Mouse (Mus musculus): ENCODE results near the gene Inhbc. TPM values are rescaled to one million over a fixed set of nuclear protein-coding genes. Genes with fewer than 3 reads are reported as not detected.
A peak's percentile ranks its signal among the peaks of the same experiment; 100 is the strongest.

Gene Inhbc
- polyA plus RNA-seq, 1 experiment from 2014 or later: not detected

DNA sequence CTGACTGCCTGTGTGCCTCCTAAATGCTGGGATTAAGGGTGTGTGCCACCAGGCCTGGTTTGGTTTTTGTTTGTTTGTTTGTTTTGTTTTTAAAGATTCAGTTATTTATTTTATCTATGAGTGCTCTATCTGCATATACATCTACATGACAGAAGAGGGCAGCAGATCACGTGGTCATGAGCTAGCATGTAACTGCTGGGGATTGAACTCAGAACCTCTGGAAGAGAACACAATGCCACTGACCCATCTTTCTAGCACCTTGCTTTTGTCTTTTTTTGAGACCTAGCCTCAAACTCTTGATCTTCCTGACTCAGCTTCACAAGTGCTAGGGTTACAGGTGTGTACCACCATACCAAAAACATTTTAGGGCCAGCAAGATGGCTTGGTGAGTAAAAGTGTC lies 35.0 kb downstream of the Inhbc start:
- no peak overlapping the region for H3K27ac ChIP-seq (ENCODE audit: low read length)
- no peak overlapping the region for H3K9ac ChIP-seq (ENCODE audit: low read length)
- ATAC-seq (replicated peaks; ENCODE audit: extremely low read depth, insufficient read depth, low FRiP score): no peak
- 66% methylated on average over 1 of the region's 1 CpGs for WGBS
- H3K4me1 ChIP-seq (ENCODE audit: control insufficient read depth, insufficient read depth, low read length): peaks cover 11% of the 10 kb centered on the region
- H3K4me3 ChIP-seq (ENCODE audit: low read length): no peak overlapping the region
- no peaks in the 10 kb centered on the region for H3K36me3 ChIP-seq (ENCODE audit: control insufficient read depth, insufficient read depth)
- H3K9me3 ChIP-seq (replicated peaks; ENCODE audit: control insufficient read depth, low read length): no peaks in the 10 kb centered on the region
- peaks cover 14% of the 10 kb centered on the region for H3K27me3 ChIP-seq (ENCODE audit: control insufficient read depth, insufficient read depth, low read length)
- no peak overlapping the region for H3K4me2 ChIP-seq (ENCODE audit: low read depth, low read length)

DNA sequence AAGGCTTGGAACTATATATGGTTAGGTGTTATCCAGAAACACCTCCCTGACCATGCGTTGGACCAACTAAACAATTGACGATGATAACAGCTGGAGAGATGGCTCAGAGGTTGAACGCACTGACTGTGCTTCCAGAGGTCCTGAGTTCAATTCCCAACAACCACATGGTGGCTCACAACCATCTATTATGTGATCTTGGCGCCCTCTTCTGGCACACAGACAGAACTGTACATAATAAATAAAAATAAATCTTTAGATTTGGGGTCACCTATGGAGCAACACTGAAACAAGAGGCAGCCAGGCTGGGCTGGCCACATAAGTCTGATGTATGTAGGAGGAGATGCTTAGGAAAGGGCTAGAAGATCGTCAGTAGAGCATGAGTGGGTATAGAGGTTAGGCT lies 37.1 kb downstream of the Inhbc start:
- no peaks in the 10 kb centered on the region for H3K9me3 ChIP-seq (replicated peaks; ENCODE audit: control insufficient read depth, low read length)
- no peaks in the 10 kb centered on the region for H3K4me1 ChIP-seq (ENCODE audit: control insufficient read depth, insufficient read depth, low read length)
- H3K27ac ChIP-seq (ENCODE audit: low read length): no peak overlapping the region
- H3K36me3 ChIP-seq (ENCODE audit: control insufficient read depth, insufficient read depth): no peaks in the 10 kb centered on the region
- no peak overlapping the region for H3K4me2 ChIP-seq (ENCODE audit: low read depth, low read length)
- peaks cover 18% of the 10 kb centered on the region for H3K27me3 ChIP-seq (ENCODE audit: control insufficient read depth, insufficient read depth, low read length)
- ATAC-seq (replicated peaks; ENCODE audit: extremely low read depth, insufficient read depth, low FRiP score): no peak
- H3K9ac ChIP-seq (ENCODE audit: low read length): no peak overlapping the region
- H3K4me3 ChIP-seq (ENCODE audit: low read length): no peak overlapping the region
- WGBS: 64% methylated on average over 5 of the region's 5 CpGs

DNA sequence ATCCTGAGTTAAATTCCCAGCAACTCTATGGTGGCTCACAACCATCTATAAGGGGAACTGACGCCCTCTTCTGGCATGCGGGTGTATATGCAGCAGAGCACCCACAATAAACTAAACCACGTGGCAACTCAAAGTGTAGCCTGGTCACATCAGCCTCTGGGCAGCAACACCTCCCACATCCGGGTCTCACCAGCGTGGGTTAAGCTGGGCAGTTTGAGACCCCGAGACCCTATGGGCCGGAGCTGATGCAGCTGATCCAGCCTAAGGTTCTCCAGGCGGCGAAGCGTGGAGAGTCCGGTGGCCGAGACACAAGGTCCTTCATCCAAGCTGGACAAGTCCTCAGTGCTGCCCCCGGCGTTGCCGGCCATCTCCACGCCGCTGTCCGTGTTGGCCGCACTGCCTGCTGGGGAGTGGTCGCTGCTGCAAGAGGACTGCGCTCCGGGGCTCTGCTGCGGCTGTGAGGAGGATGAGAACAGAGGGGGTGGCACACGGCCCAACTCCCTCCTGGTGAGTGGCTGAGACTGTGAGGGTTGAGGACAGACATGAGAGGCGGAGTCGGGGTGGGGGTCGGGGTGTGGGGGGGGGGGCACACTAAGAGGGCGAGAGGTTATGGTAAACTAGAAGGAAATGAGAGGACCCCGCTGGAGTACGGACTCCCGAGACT lies 37.9 kb downstream of the Inhbc start:
- Histone ChIP-seq H3K27ac (ENCODE audit: low read length) (no peak overlapping the region), H3K36me3 (ENCODE audit: control insufficient read depth, insufficient read depth) (no peaks in the 10 kb centered on the region), H3K4me3 (ENCODE audit: low read length) (no peak overlapping the region), H3K27me3 (ENCODE audit: control insufficient read depth, insufficient read depth, low read length) (peaks cover 21% of the 10 kb centered on the region), H3K9me3 (replicated peaks; ENCODE audit: control insufficient read depth, low read length) (no peaks in the 10 kb centered on the region; the same call in 1 of the 2 replicates), H3K9ac (ENCODE audit: low read length) (no peak overlapping the region; the same call in 1 of the 2 replicates), H3K4me2 (ENCODE audit: low read depth, low read length) (peak overlapping the region; percentile 29; the same call in 1 of the 2 replicates), H3K4me1 (ENCODE audit: control insufficient read depth, insufficient read depth, low read length) (no peaks in the 10 kb centered on the region)
- 39% methylated on average over 29 of the region's 31 CpGs for WGBS
- ATAC-seq (replicated peaks; ENCODE audit: extremely low read depth, insufficient read depth, low FRiP score): no peak

DNA sequence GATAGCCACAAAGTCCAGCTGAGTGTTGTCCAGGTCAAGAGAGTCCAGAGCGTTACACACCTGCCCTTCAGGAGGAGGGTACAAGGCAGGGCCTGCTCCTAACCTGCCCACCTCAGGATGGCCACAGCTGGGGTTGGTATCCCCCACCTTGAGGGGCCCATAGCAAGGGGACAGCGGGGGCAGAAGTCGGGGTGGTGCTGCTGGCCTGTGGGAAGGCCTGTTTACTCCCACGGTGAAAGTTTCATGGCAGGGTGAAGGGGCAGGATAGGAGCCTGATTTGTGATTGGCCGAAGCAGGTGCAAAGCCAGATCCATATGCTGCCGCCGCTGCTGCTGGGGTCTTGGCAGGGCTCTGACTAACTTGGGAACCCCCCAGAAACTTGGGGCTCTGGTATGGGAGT lies 40.0 kb downstream of the Inhbc start:
- H3K4me1 ChIP-seq (ENCODE audit: control insufficient read depth, insufficient read depth, low read length): peaks cover 11% of the 10 kb centered on the region
- no peak overlapping the region for H3K4me3 ChIP-seq (ENCODE audit: low read length)
- no peaks in the 10 kb centered on the region for H3K36me3 ChIP-seq (ENCODE audit: control insufficient read depth, insufficient read depth)
- WGBS: 78% methylated on average over 7 of the region's 7 CpGs
- H3K9ac ChIP-seq (ENCODE audit: low read length): no peak overlapping the region
- H3K9me3 ChIP-seq (replicated peaks; ENCODE audit: control insufficient read depth, low read length): peaks cover 3% of the 10 kb centered on the region; the same call in 1 of the 2 replicates
- no peak overlapping the region for H3K4me2 ChIP-seq (ENCODE audit: low read depth, low read length)
- peaks cover 35% of the 10 kb centered on the region for H3K27me3 ChIP-seq (ENCODE audit: control insufficient read depth, insufficient read depth, low read length)
- no peak for ATAC-seq (replicated peaks; ENCODE audit: extremely low read depth, insufficient read depth, low FRiP score)
- no peak overlapping the region for H3K27ac ChIP-seq (ENCODE audit: low read length)

DNA sequence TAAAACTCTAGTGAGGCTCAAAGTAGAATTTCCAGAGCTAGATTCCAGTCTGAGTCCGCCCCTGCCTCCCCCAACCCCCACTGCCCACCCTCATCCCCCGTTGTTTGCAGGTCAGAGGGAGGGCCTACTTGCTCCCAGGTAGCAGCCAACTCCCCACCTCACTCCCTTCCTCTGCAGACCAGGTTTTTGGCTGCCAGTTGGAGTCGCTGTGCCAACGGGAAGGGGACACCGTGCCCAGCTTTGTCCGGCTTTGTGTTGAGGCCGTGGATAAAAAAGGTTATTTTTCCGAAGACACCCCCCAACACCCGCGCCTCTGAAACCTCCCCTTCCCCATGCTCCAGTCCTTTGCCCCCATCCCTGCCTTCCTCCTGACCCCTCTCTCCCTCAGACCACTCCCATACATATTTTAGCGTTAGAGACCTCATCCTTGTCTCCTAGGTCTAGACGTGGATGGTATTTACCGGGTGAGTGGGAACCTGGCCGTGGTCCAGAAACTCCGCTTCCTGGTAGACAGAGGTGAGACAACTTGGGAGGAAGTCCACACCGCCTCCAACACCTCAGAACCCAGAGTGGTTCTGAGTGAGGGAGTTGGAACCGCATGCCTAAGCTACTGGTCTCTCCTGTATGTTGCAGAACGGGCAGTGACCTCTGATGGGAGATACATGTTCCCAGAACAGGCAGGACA lies 42.6 kb downstream of the Inhbc start:
- H3K4me3 ChIP-seq (ENCODE audit: low read length): no peak overlapping the region
- peaks cover 41% of the 10 kb centered on the region for H3K27me3 ChIP-seq (ENCODE audit: control insufficient read depth, insufficient read depth, low read length)

DNA sequence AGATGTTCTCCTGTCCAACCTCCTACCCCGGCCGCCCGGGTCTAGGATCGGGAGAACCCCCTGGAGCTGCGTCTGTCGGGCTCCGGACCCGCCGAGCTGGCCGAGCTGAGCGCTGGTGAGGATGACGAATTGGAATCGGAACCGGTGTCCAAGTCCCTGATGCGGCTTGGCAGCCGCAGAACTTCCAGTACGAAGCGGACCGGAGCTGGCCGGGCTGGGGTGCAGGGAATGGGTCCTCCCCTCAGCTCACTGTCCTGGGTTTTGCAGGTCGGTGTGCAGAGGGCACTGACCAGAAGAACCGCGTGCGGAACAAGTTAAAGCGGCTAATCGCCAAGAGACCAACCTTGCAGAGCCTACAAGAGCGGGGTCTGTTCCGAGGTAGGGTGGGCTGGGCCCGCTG lies 43.4 kb downstream of the Inhbc start:
- ATAC-seq (replicated peaks; ENCODE audit: extremely low read depth, insufficient read depth, low FRiP score): no peak
- Histone ChIP-seq H3K27ac (ENCODE audit: low read length) (no peak overlapping the region), H3K4me1 (ENCODE audit: control insufficient read depth, insufficient read depth, low read length) (peaks cover 11% of the 10 kb centered on the region), H3K4me3 (ENCODE audit: low read length) (peak overlapping the region; percentile 56), H3K4me2 (ENCODE audit: low read depth, low read length) (peak overlapping the region; percentile 82), H3K36me3 (ENCODE audit: control insufficient read depth, insufficient read depth) (no peaks in the 10 kb centered on the region), H3K27me3 (ENCODE audit: control insufficient read depth, insufficient read depth, low read length) (peaks cover 41% of the 10 kb centered on the region), H3K9me3 (replicated peaks; ENCODE audit: control insufficient read depth, low read length) (peaks cover 3% of the 10 kb centered on the region; the same call in 1 of the 2 replicates), H3K9ac (ENCODE audit: low read length) (peak overlapping the region; percentile 66)
- 8% methylated on average over 29 of the region's 29 CpGs for WGBS

More for the DNA sequence above, 42.6 kb downstream of the Inhbc start:
- H3K36me3 ChIP-seq (ENCODE audit: control insufficient read depth, insufficient read depth): no peaks in the 10 kb centered on the region
- H3K4me1 ChIP-seq (ENCODE audit: control insufficient read depth, insufficient read depth, low read length): peaks cover 11% of the 10 kb centered on the region
- no peak overlapping the region for H3K4me2 ChIP-seq (ENCODE audit: low read depth, low read length)
- WGBS: 49% methylated on average over 18 of the region's 18 CpGs
- no peak overlapping the region for H3K27ac ChIP-seq (ENCODE audit: low read length)
- H3K9ac ChIP-seq (ENCODE audit: low read length): no peak overlapping the region
- ATAC-seq (replicated peaks; ENCODE audit: extremely low read depth, insufficient read depth, low FRiP score): no peak
- H3K9me3 ChIP-seq (replicated peaks; ENCODE audit: control insufficient read depth, low read length): peaks cover 3% of the 10 kb centered on the region; the same call in 1 of the 2 replicates

DNA sequence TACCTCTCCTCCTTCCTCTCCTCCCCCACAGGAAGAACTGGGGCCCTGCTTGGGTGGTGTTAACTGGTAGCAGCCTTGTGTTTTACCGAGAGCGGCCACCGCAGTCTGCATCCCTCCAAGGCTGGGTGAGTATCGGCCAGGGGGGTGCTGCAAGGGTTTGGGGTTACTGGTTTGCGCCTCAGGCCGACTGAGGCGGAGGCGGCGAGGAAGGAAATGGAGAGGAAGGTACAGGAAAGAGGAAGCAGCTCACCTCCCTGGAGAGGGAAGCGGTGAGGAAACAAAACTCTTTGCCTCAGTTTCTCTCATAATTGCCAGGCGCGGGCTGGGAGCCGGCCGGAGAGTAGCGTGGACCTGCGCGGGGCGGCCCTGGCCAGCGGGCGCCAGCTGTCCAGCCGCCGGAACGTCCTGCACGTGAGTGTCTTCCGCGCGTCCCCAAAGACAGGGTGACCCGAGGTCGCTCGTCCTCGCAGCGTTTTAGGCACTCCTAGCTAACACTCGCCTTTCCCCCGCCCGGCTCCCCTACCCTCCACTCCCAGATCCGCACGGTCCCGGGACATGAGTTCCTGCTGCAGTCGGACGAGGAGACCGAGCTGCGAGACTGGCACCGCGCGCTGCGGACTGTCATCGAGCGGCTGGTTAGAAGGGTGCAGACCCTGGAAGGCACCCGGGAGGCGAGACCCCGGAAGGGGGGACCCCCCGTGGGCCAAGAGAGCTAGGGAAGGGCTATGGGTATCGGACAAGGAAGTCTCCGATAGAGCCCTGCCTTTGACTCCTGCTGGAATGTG lies 44.0 kb downstream of the Inhbc start:
- H3K4me1 ChIP-seq (ENCODE audit: control insufficient read depth, insufficient read depth, low read length): peaks cover 11% of the 10 kb centered on the region
- H3K27me3 ChIP-seq (ENCODE audit: control insufficient read depth, insufficient read depth, low read length): peaks cover 41% of the 10 kb centered on the region
- H3K27ac ChIP-seq (ENCODE audit: low read length): 0 out of 2 replicates have a peak overlapping the region, but pooled peaks have one; percentile 45
- peak overlapping the region; percentile 66 for H3K9ac ChIP-seq (ENCODE audit: low read length)
- 0 out of 2 replicates have a peak, but pooled peaks have one; percentile 24 for ATAC-seq (replicated peaks; ENCODE audit: extremely low read depth, insufficient read depth, low FRiP score)
- H3K36me3 ChIP-seq (ENCODE audit: control insufficient read depth, insufficient read depth): no peaks in the 10 kb centered on the region
- peak overlapping the region; percentile 82 for H3K4me2 ChIP-seq (ENCODE audit: low read depth, low read length)
- H3K4me3 ChIP-seq (ENCODE audit: low read length): peak overlapping the region; percentile 56
- peaks cover 3% of the 10 kb centered on the region; the same call in 1 of the 2 replicates for H3K9me3 ChIP-seq (replicated peaks; ENCODE audit: control insufficient read depth, low read length)
- 1% methylated on average over 54 of the region's 54 CpGs for WGBS

DNA sequence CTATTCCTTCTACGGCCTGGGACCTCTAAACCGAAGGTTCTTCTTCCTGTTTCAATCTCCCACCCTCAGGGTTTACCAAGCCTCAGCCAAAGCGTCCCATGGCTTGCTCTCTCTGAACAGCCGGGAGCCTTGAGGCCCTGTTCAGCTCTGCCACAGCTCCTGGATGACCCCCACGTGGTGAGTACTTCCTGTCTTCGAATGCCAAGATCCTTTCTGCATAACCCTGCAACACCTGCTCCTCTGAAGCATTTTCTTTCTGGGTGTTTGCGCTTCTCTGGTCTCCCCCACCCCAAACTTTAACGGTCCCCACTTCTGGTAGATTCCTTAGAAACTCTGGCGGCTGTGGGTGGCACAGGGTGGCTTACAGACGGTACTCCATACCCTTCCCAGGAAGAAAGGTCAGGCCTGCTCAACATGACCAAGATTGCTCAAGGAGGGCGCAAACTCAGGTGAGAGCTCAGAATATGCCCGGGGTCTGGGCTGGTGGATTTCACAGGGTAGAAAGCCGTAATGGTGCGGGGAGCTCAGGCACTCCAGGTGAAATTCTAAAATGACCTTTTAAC lies 44.7 kb downstream of the Inhbc start:
- peak overlapping the region; percentile 66 for H3K9ac ChIP-seq (ENCODE audit: low read length)
- 0 out of 2 replicates have a peak overlapping the region, but pooled peaks have one; percentile 45 for H3K27ac ChIP-seq (ENCODE audit: low read length)

More for the DNA sequence above, 44.7 kb downstream of the Inhbc start:
- 38% methylated on average over 14 of the region's 14 CpGs for WGBS
- Histone ChIP-seq H3K4me1 (ENCODE audit: control insufficient read depth, insufficient read depth, low read length) (peaks cover 11% of the 10 kb centered on the region), H3K9me3 (replicated peaks; ENCODE audit: control insufficient read depth, low read length) (peaks cover 3% of the 10 kb centered on the region; the same call in 1 of the 2 replicates), H3K4me2 (ENCODE audit: low read depth, low read length) (peak overlapping the region; percentile 82), H3K36me3 (ENCODE audit: control insufficient read depth, insufficient read depth) (no peaks in the 10 kb centered on the region), H3K27me3 (ENCODE audit: control insufficient read depth, insufficient read depth, low read length) (peaks cover 39% of the 10 kb centered on the region), H3K4me3 (ENCODE audit: low read length) (peak overlapping the region; percentile 56)
- ATAC-seq (replicated peaks; ENCODE audit: extremely low read depth, insufficient read depth, low FRiP score): peak; percentile 34; the same call in 1 of the 2 replicates
